Mouse (Mus musculus): ENCODE results near the gene Sema4g. TPM values are rescaled to one million over a fixed set of nuclear protein-coding genes. Genes with fewer than 3 reads are reported as not detected.

Sema4g gene
- total and polyA plus RNA-seq, 2 experiments from 2014 or later: 18.7 to 63.2 TPM

- no peak for TF ChIP-seq CTCF (IDR thresholded peaks at IDR 0.05)
- WGBS: under 1% methylated on average over 75 of the region's 82 CpGs
- Histone ChIP-seq H3K27ac (ENCODE audit: low read depth, low read length) (peak within 1 kb of the TSS; percentile 63), H3K9me3 (ENCODE audit: low read length) (no peaks in the 10 kb centered on the region), H3K4me1 (ENCODE audit: insufficient read depth, low read length) (peaks cover 11% of the 10 kb centered on the region; the same call in 1 of the 2 replicates), H3K27me3 (ENCODE audit: insufficient read depth, low read length) (no peaks in the 10 kb centered on the region), H3K4me2 (ENCODE audit: low read depth, low read length, poor library complexity, severe bottlenecking) (peak within 1 kb of the TSS; percentile 89), H3K4me3 (ENCODE audit: low read depth, low read length) (peak within 1 kb of the TSS; percentile 68), H3K36me3 (ENCODE audit: insufficient read depth, low read length) (peaks cover 37% of the 10 kb centered on the region), H3K9ac (replicated peaks; ENCODE audit: low read length, poor library complexity, severe bottlenecking) (peak within 1 kb of the TSS; percentile 75)
- ATAC-seq (ENCODE audit: low FRiP score): peak; percentile 92
- DNase-seq (ENCODE audit: low spot score): peak; percentile 95
Measured at GRCm38 (mm10) chr19:45005957-45006712, 17.2 kb downstream of the Sema4g start, which contains the start of gene Mrpl43. Gene Mrpl43, minus strand, starts transcription at chr19:45006442.

- Histone ChIP-seq H3K9ac (replicated peaks; ENCODE audit: low read length, poor library complexity, severe bottlenecking) (peak overlapping the region; percentile 75), H3K4me3 (ENCODE audit: low read depth, low read length) (peak overlapping the region; percentile 68), H3K27me3 (ENCODE audit: insufficient read depth, low read length) (no peaks in the 10 kb centered on the region), H3K9me3 (ENCODE audit: low read length) (no peaks in the 10 kb centered on the region), H3K4me2 (ENCODE audit: low read depth, low read length, poor library complexity, severe bottlenecking) (peak overlapping the region; percentile 89), H3K4me1 (ENCODE audit: insufficient read depth, low read length) (peaks cover 11% of the 10 kb centered on the region; the same call in 1 of the 2 replicates), H3K27ac (ENCODE audit: low read depth, low read length) (peak overlapping the region; percentile 63), H3K36me3 (ENCODE audit: insufficient read depth, low read length) (peaks cover 29% of the 10 kb centered on the region)
- ATAC-seq (ENCODE audit: low FRiP score) (no peak), DNase-seq (ENCODE audit: low spot score) (no peak)
- no peak for TF ChIP-seq CTCF (IDR thresholded peaks at IDR 0.05)
- 47% methylated on average over 17 of the region's 17 CpGs for WGBS
Measured at GRCm38 (mm10) chr19:45007021-45007420, 18.1 kb downstream of the Sema4g start.

GRCm38 (mm10) chr19:45007425-45008191, 18.7 kb downstream of the Sema4g start:
- DNase-seq (ENCODE audit: low spot score): no peak

GRCm38 (mm10) chr19:45010646-45011045, 21.7 kb downstream of the Sema4g start:
- H3K4me1 ChIP-seq (ENCODE audit: insufficient read depth, low read length): peaks cover 17% of the 10 kb centered on the region
- H3K27me3 ChIP-seq (ENCODE audit: insufficient read depth, low read length): no peaks in the 10 kb centered on the region
- H3K27ac ChIP-seq (ENCODE audit: low read depth, low read length): no peak overlapping the region
- DNase-seq (ENCODE audit: low spot score): no peak
- no peak for TF ChIP-seq CTCF (IDR thresholded peaks at IDR 0.05)
- H3K9ac ChIP-seq (replicated peaks; ENCODE audit: low read length, poor library complexity, severe bottlenecking): no peak overlapping the region
- WGBS: 92% methylated on average over 4 of the region's 4 CpGs
- H3K9me3 ChIP-seq (ENCODE audit: low read length): no peaks in the 10 kb centered on the region
- ATAC-seq (ENCODE audit: low FRiP score): no peak
- peaks cover 14% of the 10 kb centered on the region for H3K36me3 ChIP-seq (ENCODE audit: insufficient read depth, low read length)
- H3K4me3 ChIP-seq (ENCODE audit: low read depth, low read length): no peak overlapping the region
- H3K4me2 ChIP-seq (ENCODE audit: low read depth, low read length, poor library complexity, severe bottlenecking): no peak overlapping the region

More at GRCm38 (mm10) chr19:45007425-45008191, 18.7 kb downstream of the Sema4g start:
- peak overlapping the region; percentile 89 for H3K4me2 ChIP-seq (ENCODE audit: low read depth, low read length, poor library complexity, severe bottlenecking)
- H3K9me3 ChIP-seq (ENCODE audit: low read length): no peaks in the 10 kb centered on the region
- H3K4me3 ChIP-seq (ENCODE audit: low read depth, low read length): peak overlapping the region; percentile 68; the same call in 1 of the 2 replicates
- H3K9ac ChIP-seq (replicated peaks; ENCODE audit: low read length, poor library complexity, severe bottlenecking): peak overlapping the region; percentile 75
- ATAC-seq (ENCODE audit: low FRiP score): no peak
- no peaks in the 10 kb centered on the region for H3K27me3 ChIP-seq (ENCODE audit: insufficient read depth, low read length)
- peaks cover 25% of the 10 kb centered on the region for H3K36me3 ChIP-seq (ENCODE audit: insufficient read depth, low read length)
- peaks cover 11% of the 10 kb centered on the region; the same call in 1 of the 2 replicates for H3K4me1 ChIP-seq (ENCODE audit: insufficient read depth, low read length)
- TF ChIP-seq CTCF (IDR thresholded peaks at IDR 0.05): no peak
- H3K27ac ChIP-seq (ENCODE audit: low read depth, low read length): no peak overlapping the region
- WGBS: 93% methylated on average over 20 of the region's 20 CpGs

GRCm38 (mm10) chr19:45012219-45012618, 23.3 kb downstream of the Sema4g start:
- Histone ChIP-seq H3K4me1 (ENCODE audit: insufficient read depth, low read length) (peaks cover 19% of the 10 kb centered on the region), H3K27me3 (ENCODE audit: insufficient read depth, low read length) (no peaks in the 10 kb centered on the region), H3K36me3 (ENCODE audit: insufficient read depth, low read length) (peaks cover 14% of the 10 kb centered on the region), H3K4me3 (ENCODE audit: low read depth, low read length) (no peak overlapping the region), H3K9ac (replicated peaks; ENCODE audit: low read length, poor library complexity, severe bottlenecking) (no peak overlapping the region), H3K9me3 (ENCODE audit: low read length) (no peaks in the 10 kb centered on the region), H3K27ac (ENCODE audit: low read depth, low read length) (peak overlapping the region; percentile 57), H3K4me2 (ENCODE audit: low read depth, low read length, poor library complexity, severe bottlenecking) (no peak overlapping the region)
- ATAC-seq (ENCODE audit: low FRiP score) (no peak), DNase-seq (ENCODE audit: low spot score) (no peak)
- 79% methylated on average over 8 of the region's 8 CpGs for whole genome bisulfite sequencing
- no peak for TF ChIP-seq CTCF (IDR thresholded peaks at IDR 0.05)
